Mouse (Mus musculus): ENCODE measurements at regions not wholly inside any gene's neighbourhood (a gene's known extent, or its start where the extent isn't known, plus 50 kb on each side); places are given as distances from the start of the nearest gene placed in this dataset.
A peak's percentile ranks its signal among the peaks of the same experiment; 100 is the strongest.

DNA sequence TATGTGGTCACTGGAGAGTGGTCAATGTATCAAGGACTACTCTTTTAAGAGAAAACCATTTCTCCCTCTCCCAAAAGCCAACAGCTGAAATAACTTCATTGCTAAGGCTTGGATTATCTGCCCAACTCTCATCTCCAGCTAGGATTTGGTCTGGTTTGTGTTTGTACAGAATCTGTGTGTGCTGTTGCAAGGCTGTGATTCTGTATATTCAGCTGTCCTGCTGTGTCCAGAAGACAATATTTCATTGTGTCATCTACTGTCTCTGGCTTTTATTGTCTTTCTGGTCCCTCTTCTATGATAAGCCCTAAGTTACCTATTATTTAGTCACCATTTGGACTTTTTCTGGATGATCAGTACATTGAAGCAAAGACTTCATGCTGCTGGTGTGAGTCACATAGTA, 110.9 kb downstream of the Cenpc1 start:
- no peak for DNase-seq (ENCODE audit: low spot score in 2 of 2)

DNA sequence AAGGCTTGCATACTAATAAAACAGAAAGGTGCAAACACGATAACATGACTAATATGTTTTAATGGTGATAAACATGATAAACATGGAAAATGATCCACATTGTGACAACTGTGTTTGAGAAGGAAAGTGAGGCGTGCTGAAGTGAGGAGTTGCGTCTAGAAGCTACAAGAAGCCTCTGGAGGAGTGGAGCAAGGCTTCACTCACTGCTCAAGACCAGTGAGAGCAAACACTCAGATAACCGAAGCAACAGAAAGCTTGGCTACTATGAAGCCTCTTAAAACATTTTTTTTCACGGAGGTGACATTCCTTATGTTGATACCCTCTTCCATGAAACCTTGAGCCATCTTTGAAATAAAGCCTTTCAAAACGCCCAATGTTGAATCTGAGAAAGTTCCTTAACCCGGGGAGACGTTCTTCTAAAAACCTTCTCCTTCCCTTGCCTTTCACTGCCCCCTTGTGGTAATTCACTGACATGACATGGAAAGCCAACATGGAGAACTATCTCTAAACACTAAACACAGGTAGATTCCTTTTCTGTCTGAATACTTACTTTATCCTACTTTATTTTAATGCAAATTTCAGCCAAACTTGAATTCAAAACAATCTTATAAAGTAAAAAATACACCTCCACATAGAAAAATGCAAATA, 128.6 kb downstream of the Cenpc1 start:
- peak; percentile 5 to 8 for DNase-seq (ENCODE audit: low spot score in 2 of 2)

DNA sequence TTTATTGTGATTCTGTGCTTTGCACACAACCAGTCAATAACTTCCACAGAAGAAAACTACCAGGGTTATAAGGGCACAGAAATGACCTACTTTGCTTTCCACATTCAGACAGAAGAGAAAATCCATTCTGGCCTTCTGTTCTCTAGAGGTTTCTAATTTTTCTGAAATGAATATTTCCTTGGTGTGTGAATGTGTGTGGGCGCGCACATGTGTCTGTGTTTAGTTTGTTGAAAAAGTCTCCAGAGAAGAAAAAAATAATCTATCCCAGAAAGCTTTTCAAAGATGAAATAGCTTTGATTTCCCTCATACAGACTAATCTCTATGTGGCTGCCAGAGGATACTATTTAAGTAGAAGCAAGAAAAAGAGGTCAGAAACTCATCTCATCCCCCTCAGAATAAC, 147.1 kb downstream of the Cenpc1 start:
- DNase-seq (ENCODE audit: low spot score in 2 of 2), result peak; percentile 4 to 40

DNA sequence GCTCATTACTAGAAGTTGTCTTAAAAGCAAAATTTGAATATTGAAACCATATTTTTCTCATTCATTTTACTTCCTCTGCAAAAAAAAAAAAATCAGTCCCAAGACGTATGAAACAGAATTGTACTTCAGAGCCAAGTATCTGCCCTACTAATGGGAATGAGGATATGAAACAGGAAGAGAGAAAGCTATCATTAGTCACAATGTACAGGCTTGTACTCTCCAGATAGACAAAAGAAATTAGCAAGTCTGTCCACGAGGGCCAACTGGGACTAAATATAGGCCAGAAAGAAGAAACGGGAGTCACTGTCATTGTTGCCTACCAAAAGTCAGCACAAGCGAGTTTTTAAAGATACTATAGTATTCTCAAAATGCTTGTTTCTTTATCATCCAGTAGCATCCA, 150.4 kb downstream of the Cenpc1 start:
- DNase-seq (ENCODE audit: low spot score in 2 of 2), result no peak

DNA sequence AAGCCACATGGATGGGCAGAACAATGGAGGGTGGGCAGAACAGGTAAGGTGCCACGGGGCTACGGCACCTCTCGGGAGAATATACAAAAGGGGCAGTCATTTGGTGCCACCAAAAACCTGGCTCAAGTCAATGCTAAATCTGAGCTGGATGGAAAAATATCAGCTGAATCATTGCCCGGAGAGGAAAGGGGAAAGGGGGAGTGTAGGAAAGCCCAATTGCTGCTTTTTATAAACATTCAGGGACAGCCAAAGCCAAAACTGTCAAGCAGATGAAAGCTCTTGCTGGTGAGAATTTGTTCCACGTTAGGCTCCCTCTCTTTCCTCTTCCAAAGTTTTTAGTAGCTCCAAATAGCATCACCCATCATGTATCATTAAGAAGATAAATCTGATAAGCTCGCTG, 168.9 kb downstream of the Cenpc1 start:
- DNase-seq (ENCODE audit: low spot score in 2 of 2), result no peak

DNA sequence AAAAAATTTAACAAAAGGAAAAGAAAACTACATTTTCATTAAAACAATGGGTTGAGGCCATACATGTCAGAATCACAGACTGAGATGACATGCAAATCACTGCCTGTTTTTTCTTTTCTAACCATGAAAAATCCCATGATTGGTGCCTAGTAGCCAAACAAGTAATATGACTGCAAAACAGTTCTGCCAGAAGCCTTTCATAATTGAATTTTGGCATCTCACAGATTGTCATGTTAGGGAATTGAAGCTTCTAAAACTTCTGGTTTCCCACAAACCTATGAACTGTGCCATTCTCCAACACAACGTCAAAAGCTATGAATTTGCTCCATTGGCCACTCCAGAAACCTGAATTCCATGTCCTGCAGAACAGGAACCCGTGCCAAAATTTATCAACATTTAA, 169.6 kb downstream of the Cenpc1 start:
- no peak for DNase-seq (ENCODE audit: low spot score in 2 of 2)

DNA sequence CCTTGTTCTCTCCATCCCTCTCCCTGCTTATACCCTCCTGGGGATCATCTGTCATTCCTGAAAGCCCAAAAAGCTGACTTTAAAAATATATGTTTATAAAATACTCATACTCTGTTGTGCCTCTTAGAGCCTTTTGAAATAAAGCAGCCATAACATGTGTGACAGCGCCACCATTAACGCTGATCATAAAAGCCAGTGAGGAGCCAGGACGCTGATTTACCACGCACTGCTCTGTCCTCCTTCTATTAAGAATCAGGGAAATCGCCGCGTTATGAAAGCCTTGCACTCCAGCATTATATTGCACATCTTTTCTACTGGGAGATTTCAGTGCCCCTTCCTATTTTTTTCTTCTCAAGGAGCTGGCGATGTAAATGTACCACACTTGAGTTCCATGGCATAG, 195.1 kb downstream of the Cenpc1 start:
- no peak for DNase-seq (ENCODE audit: low spot score in 2 of 2)

DNA sequence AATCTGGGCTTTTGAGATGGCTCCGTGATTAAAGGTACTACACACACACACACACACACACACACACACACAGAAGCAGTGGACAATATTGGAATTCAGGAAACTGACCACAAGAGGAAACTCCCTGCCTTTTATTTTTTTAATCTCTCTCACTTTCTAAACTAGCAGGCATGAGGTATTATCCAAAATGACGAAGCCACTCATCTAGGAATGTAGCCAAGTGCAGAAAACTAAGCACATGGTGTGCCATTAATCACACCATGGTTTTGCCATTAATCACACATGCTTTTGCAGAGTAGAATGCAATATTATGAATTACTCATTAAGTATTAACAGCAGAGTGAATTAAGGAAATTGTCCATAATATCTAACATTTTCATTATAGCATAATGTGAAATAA, 232.8 kb downstream of the Cenpc1 start:
- no peak for DNase-seq (ENCODE audit: low spot score in 2 of 2)

DNA sequence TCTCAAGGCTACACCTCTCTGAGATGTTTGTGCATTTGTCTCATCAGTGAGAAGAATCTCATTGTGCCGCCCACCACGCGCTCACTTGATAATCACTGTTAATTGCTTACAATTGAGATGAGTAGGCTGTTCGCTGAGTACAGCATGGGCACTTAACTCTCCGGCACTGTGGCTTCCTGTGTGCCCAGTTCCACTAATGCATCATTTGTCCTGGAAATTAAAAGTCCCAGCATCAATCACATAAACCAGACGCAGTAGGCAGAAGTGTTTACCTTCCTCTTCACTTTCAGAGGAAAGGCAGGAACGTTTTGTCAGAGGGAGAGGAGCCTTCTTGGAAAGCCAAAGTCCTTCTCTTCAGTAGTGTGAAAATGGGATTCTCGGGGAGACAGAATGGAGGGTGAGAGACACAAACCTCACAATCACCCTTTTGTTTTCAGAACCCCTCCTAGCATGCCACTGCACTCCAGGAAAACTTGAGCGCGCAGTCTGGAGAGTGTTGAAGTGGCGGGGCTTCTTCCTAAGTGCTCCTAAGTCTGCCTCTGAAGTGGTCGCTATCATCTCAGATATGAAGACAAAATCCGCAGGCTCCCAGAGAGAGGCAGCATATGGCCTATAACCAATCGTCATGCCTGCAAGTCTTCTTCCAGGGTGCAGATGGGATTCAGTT, 269.7 kb downstream of the Cenpc1 start:
- DNase-seq (ENCODE audit: low spot score in 2 of 2), result peak; percentile 5 to 8

DNA sequence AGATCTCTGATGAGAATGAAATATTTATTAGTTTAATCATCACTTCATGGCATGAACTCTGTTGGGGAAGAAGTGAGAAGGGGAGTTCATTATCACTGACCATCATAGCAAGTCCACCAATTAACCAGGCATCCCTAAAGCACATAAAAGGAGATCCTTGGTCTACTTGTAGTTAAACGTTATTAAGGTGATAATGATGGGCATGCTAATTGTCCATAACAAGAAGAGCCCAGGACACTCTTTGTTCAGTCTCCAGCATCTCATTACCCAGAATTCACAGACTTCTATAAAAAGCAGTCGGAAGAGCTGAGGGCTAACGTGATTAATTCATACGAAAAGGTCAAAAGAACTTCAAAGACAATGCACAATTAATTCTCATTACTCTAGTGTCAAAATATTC, 272.2 kb downstream of the Cenpc1 start:
- DNase-seq (ENCODE audit: low spot score in 2 of 2), result no peak

DNA sequence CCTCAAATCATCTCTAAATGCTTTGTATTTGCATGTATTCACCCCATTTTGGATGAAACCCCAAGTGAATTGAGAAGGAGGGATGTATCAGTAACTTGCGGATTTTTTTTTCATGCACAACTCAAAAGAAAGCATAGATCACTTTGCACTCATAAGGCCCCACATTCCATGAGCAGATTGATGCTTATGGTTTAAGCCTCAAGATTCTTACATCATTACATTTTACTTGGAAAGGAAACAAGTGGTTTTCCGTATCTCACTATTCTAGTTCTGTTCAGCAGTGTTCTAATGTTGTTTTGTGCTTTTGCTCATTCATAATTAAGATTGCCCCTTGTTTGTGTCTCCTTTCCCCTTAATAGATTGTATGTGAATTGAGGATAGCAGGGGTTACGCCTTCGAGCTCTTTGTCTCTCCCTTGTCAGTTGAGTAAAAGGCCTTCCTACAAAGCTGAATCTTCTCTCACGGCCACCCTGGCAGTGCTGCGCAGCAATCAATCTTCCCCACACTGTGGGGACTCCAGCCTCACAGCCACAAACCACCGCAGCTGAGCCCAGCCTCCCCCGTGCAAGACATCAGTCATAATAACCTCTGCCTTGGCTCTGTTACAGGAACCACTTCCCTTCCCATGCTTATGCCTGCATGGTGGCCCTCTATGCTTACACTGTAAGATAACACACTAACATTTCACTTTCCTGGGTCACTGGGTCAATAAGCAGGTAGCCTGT, 284.5 kb downstream of the Cenpc1 start:
- no peak for DNase-seq (ENCODE audit: low spot score in 2 of 2)

DNA sequence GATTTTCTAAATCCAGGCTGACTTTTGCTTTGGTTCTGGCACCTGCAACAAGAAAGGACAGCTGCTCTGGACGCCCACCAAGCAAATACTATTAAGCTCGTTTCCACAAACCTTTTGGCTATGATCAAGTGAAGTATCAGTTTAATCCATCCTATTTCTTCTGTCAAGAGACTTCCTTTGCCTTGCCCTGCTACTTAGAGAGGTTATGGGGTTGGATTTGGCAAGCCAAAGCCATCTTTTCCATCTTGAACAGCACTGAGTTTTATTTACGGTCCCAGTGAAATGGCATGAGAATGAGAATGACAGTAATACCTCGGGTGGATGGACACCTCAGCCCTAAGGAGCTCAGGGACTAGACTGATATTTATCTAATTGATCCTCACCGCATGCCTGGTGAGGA, 285.4 kb downstream of the Cenpc1 start:
- no peak for DNase-seq (ENCODE audit: low spot score in 2 of 2)

DNA sequence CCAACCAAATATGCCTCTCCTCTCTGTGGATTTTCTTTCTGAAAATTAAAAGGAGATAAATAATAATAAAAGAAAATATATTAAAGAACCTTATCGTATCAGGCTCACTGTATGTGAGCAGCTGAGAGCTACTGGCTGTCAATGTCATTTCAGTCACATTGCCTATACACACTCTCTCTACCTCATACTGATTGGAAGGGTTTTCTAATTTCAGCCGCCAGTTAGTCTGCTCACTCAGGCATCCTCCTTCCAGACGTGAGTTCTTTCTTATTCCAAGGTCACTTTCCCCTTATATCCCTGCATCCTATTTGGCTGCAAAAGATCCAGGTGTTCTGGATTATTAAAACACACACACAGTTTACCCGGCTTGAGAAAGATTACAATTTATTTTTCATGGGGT, 286.2 kb downstream of the Cenpc1 start:
- DNase-seq (ENCODE audit: low spot score in 2 of 2), result no peak

DNA sequence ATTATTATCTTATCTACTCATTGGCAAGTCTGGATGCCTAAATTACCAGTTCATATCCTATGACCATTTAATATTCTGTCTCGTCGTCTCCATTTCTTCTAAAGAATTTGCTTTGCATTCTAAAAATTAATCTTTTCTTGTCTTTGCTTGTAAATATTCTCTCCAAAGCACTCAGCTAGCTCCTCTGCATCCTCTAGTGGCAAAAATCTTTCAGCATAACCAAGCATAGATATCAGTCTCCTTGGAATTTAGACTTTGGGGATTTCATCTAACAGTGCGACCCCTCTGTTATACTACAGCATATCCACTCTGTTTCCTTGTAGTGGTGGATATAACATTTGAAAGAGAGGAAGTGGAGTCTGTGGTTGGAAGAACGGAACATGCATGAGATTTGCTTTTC, 292.7 kb downstream of the Cenpc1 start:
- no peak for DNase-seq (ENCODE audit: low spot score in 2 of 2)

DNA sequence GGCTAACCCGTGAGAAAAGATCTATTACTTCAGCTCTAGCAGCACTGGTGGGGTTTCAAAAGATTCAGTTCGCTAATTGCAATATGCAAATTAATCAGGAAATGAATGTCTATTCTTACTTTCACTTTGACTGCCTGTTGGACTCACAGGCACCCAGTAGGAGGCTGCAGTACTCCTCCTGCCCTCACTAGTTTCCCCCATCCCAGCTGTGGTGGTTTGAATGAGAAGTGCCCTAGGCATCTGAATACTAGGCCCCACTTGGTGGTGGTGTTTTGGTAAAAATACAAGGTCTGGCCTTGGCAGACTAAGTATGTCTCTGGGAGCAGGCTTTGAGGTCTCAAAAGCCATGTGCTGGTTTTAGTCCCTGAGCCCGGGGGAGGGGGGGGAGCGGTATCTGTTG, 293.3 kb downstream of the Cenpc1 start:
- no peak for DNase-seq (ENCODE audit: low spot score in 2 of 2)

DNA sequence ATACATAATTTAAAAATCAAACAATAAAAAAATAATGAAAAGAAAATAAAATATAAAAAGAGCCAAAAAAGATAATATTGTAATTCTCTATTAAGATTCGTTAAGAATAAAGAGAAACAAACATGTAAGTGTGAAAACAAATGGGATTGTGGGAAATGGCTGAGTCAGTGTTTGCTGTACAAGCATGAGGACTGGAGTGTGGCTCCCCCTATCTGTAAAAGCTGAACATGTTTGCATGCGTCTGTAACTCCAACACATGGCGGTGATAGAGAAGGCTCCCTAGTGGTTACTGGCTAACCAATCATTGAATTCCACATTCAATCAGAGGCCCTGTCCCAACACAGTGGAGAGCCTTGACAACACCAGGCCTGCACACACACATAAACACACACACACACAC, 298.2 kb downstream of the Cenpc1 start:
- DNase-seq (ENCODE audit: low spot score in 2 of 2), result no peak

DNA sequence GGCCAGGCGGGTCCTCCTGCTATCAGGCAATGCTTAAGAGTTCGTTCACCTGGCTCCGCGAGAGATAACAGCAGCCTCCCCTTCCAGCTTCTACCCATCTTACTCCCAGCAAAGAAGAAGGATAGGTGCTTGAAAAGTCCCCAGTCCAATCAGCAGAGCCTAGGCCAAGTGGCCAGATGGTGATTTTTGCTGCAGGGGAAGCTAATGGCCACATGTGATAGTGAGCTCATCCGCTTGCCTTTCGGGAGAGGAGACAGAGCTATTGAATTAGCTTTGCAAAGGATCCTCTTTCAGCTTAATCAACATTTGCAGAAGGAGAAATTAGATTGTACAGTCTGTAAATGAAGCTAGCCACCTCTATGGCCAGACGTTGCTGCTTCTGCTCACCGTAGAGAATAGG, 308.7 kb downstream of the Cenpc1 start:
- DNase-seq (ENCODE audit: low spot score in 2 of 2), result no peak

DNA sequence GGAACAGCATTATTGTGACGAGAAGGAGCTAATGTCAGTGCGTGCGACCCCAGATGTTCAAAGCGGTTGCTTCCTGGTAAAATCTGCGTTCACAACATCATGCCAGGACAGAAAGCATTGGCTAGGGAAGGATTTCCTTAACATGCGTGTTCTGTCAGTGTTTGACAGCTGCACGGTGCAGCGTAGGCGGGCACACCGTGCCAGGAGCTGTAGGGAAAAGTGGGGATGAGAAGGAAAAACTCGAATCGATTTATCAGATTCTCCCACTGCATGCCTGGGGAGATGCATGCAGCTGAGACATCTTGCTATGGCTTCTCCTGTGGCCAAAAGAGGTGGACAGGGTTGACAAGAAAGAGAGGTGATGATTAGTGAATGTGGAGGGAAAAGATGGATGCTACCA, 311.2 kb downstream of the Cenpc1 start:
- DNase-seq (ENCODE audit: low spot score in 2 of 2), result peak in 1 of 2 experiments; percentile 7

DNA sequence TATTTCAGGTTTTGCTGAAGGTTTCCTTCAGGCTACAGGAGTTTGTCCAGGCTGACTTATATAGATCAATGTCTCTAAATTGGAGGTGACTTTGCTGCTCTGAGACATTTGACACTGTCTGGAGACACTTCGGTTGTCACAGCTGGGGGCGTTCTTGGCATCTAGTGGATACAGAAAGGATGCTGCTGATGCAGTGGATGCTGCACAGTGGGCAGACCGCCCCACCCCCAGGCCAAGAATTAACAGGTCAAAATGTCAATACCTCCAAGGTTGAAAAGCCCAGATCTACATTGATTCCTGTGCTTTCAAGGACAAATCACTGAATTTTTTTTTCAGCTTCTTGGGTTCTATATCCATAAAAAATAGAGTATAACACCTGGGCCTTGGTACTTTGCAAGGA, 312.3 kb downstream of the Cenpc1 start:
- DNase-seq (ENCODE audit: low spot score in 2 of 2), result no peak

DNA sequence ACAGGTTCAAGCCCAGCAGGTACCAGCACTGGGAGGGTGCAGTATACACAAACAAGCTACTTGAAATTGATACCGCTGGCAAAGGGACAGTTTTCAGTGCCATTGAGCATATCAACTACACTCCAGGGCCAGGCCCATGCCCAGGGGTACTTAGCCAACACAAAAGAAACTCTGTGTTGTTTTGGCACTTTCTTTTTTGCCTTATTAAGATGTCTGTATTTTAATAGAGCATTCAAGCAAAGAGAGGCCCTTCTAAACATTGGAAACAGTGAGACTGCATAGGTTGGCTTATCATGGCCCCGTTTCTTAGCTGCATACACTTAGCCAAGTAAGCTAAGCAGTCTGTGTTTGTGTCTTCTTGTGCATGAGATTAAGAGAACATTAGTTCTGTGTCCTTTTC, 313.7 kb downstream of the Cenpc1 start:
- DNase-seq (ENCODE audit: low spot score in 2 of 2), result no peak

DNA sequence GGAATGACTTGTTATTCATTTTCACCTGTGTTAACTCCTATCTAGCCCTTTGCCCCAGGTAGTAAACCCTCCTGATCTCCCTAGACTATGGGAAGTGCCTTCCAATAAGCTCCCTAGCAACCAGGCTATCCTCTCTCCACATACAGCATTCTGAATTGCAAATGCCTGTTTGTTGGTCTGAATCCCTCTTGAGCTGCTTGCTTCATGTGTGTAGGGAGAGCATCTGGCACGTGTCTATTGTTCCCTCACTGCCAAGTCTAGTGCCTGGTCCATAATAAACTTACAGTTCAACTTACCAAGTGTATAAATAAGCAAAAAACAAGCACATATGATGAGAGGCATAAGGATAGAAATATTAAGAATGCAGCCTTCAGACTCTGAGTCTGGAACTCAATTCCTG, 314.5 kb downstream of the Cenpc1 start:
- no peak for DNase-seq (ENCODE audit: low spot score in 2 of 2)

DNA sequence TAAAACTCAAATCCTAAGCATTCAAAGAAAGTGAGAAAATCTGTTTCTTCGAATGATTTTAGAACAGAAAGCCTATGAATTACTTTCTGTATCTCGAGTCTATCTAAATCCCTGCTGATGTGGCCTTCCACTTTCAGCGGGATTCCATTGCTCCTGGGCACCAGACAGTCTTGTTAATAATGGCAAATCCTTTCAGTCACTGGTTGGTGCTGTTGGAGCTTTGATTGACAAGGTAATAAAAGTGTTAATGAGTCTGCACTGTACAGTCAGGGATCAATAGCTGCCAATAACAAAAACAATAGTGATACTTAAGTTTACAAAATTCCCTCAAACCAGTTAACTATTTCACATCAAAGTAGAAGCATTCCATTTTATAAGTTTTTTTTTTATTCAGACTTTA, 335.8 kb downstream of the Cenpc1 start:
- no peak for DNase-seq (ENCODE audit: low spot score in 2 of 2)

DNA sequence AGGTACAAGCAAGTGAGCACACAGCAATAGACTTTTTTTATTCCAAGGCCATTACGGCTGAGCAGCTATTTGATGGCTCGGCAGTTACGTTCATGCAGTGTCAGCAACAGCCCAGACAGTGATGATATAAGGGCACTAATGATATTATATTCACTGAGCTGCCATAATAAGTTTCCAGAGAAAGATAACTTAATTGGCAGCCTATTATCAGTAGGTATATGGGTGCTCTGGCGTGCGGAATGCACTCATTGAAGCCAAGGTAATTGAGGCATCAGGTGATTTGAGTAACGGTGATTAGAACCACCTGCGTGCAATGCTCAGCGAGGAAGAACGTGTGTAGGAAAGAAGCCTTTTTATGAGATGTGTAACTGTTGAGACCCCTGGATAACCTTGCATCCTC, 358.0 kb downstream of the Cenpc1 start:
- no peak for DNase-seq (ENCODE audit: low spot score in 2 of 2)

Data from right cerebral cortex, postnatal 36 days (tissue).